Mouse (Mus musculus) lung, adult 2 months (tissue): ENCODE measurements around the gene Kcnip1.

Experiments used
- CTCF ChIP-seq: fragments of 200-500 bp; IDR thresholded peaks from 2 replicates; pipeline ENCODE4 v1.5.1; 2011; ENCODE audit warnings: mild to moderate bottlenecking, low read length, control low read depth; ENCODE audit not compliant: insufficient read depth
- POLR2A ChIP-seq: fragments of 200-500 bp; IDR thresholded peaks from 2 replicates; pipeline ENCODE4 v1.6.1; 2011; ENCODE audit warnings: low read depth, mild to moderate bottlenecking, control low read depth, low read length, borderline replicate concordance; ENCODE audit errors: extremely low read depth

DNA sequence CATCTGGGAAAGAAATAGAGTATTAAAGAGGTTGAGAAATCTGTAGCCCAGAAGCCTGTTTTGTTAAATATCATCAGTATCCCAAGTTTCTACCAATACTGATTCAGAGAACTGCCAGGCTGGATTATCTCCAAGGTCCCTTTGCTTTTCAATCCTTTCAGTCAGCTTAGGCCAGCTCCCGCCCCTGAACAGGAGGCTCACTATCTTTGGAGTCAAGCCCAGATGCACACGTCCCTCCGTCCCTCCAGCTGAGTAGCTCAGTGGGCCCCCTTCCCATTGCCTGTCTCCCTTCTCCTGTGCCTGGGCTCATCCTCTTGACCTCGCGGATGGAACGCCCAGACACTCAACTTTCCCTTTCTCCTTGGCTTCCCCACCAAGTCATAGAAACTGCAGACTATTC lies 65.6 kb downstream of the Kcnip1 start:
- TF ChIP-seq POLR2A, result no peak
- no peak for TF ChIP-seq CTCF
